Mouse (Mus musculus): ENCODE data around the gene Rbfox1. TPM values are rescaled to one million over a fixed set of nuclear protein-coding genes. Genes with fewer than 3 reads are reported as not detected.

Gene Rbfox1
- polyA plus RNA-seq, 1 experiment from 2014 or later = 7.5 TPM

- no peaks in the 10 kb centered on the region for H3K9me3 ChIP-seq (ENCODE audit: control insufficient read depth, low read length)
- H3K4me1 ChIP-seq (ENCODE audit: control insufficient read depth, insufficient read depth, low read length) = 0 out of 2 replicates have a peak, but pooled peaks cover 3% of the 10 kb centered on the region
- no peak for ATAC-seq (ENCODE audit: low FRiP score, low TSS enrichment)
- WGBS = 64% methylated on average over 2 of the region's 2 CpGs
- no peaks in the 10 kb centered on the region for H3K27me3 ChIP-seq (ENCODE audit: control insufficient read depth, insufficient read depth, low read length)
- no peak overlapping the region for H3K4me2 ChIP-seq (replicated peaks; ENCODE audit: low read depth, low read length)
- H3K9ac ChIP-seq (ENCODE audit: low read depth, low read length) = no peak overlapping the region
- H3K36me3 ChIP-seq (ENCODE audit: control insufficient read depth, insufficient read depth, low read length) = no peaks in the 10 kb centered on the region
- no peak overlapping the region for H3K4me3 ChIP-seq (ENCODE audit: low read length)
- H3K27ac ChIP-seq (ENCODE audit: low read depth, low read length) = no peak overlapping the region
Measured at GRCm38 (mm10) chr16:6900006-6900405, 1014.9 kb downstream of the Rbfox1 start.

DNA sequence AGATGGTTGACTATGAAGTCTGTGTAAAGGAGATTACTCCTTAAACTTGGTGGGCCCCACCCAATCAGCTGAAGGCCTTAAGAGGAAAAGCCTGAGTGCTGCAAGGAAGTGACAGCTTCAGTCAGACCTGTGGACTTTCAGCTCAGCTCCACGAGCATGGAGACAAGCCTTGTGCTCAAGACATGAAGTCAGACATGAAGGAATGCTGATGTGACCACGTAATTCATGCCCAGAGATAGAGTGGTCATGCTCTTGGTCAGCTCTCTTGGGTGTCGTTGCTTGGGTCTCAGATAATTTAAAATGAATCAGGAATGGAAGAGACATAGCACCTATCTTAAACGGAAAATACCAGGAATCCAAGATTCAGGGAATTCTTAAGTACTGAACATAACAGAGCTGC lies 1019.8 kb downstream of the Rbfox1 start:
- ATAC-seq (ENCODE audit: low FRiP score, low TSS enrichment) = no peak
- Histone ChIP-seq H3K4me3 (ENCODE audit: low read length) (no peak overlapping the region), H3K4me1 (ENCODE audit: control insufficient read depth, insufficient read depth, low read length) (no peaks in the 10 kb centered on the region), H3K27ac (ENCODE audit: low read depth, low read length) (no peak overlapping the region), H3K4me2 (replicated peaks; ENCODE audit: low read depth, low read length) (no peak overlapping the region), H3K9ac (ENCODE audit: low read depth, low read length) (no peak overlapping the region), H3K36me3 (ENCODE audit: control insufficient read depth, insufficient read depth, low read length) (no peaks in the 10 kb centered on the region), H3K9me3 (ENCODE audit: control insufficient read depth, low read length) (no peaks in the 10 kb centered on the region), H3K27me3 (ENCODE audit: control insufficient read depth, insufficient read depth, low read length) (no peaks in the 10 kb centered on the region)
- WGBS = 73% methylated on average over 4 of the region's 4 CpGs

DNA sequence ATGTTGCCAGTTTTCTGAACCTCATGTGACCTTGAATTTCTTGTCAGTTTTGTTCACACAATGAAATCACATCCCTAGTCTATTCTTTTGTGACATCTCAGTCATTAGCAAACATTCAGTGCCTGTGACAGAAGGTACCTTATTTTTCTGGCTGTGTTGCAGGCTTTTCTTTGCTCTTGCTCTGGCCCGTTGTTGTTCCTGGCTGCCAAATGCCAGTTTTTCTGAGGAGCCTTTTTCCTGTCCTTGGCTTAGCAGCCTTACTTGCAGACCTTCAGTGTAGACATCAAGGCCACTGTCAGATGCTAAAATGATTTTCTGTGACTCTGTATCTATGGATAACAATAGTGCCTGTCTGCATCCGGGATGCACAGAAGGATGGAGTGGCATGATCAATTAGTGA lies 1020.8 kb downstream of the Rbfox1 start:
- H3K27ac ChIP-seq (ENCODE audit: low read depth, low read length) = no peak overlapping the region
- no peak overlapping the region for H3K4me3 ChIP-seq (ENCODE audit: low read length)
- no peak overlapping the region for H3K4me2 ChIP-seq (replicated peaks; ENCODE audit: low read depth, low read length)
- H3K36me3 ChIP-seq (ENCODE audit: control insufficient read depth, insufficient read depth, low read length) = no peaks in the 10 kb centered on the region
- WGBS = 95% methylated on average over 2 of the region's 2 CpGs
- no peaks in the 10 kb centered on the region for H3K9me3 ChIP-seq (ENCODE audit: control insufficient read depth, low read length)
- no peaks in the 10 kb centered on the region for H3K27me3 ChIP-seq (ENCODE audit: control insufficient read depth, insufficient read depth, low read length)
- H3K4me1 ChIP-seq (ENCODE audit: control insufficient read depth, insufficient read depth, low read length) = no peaks in the 10 kb centered on the region
- no peak for ATAC-seq (ENCODE audit: low FRiP score, low TSS enrichment)
- H3K9ac ChIP-seq (ENCODE audit: low read depth, low read length) = no peak overlapping the region

DNA sequence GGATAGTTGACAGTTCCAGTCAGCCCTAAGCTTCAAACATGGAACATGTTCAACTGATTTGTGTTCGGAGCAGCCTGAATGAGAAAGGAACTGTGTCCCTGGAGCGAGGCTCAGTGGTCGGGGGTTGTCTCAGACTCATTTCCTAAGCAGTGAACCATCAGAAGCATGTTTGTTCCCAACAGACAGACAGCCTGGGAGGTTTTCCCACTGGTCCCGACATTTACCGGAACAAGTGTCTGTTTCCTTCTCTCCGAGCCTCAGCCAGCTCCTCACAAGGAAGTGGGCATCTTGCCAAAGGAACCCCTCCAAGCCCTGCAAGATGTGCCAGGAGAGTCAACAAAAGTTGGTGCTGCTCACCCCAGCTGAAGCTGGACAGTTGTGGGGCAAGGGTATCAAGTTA lies 1022.4 kb downstream of the Rbfox1 start:
- no peaks in the 10 kb centered on the region for H3K36me3 ChIP-seq (ENCODE audit: control insufficient read depth, insufficient read depth, low read length)
- H3K4me2 ChIP-seq (replicated peaks; ENCODE audit: low read depth, low read length) = no peak overlapping the region
- 56% methylated on average over 6 of the region's 6 CpGs for WGBS
- no peak overlapping the region for H3K4me3 ChIP-seq (ENCODE audit: low read length)
- no peaks in the 10 kb centered on the region for H3K9me3 ChIP-seq (ENCODE audit: control insufficient read depth, low read length)
- no peaks in the 10 kb centered on the region for H3K27me3 ChIP-seq (ENCODE audit: control insufficient read depth, insufficient read depth, low read length)
- no peak for ATAC-seq (ENCODE audit: low FRiP score, low TSS enrichment)
- H3K27ac ChIP-seq (ENCODE audit: low read depth, low read length) = no peak overlapping the region
- H3K9ac ChIP-seq (ENCODE audit: low read depth, low read length) = no peak overlapping the region
- H3K4me1 ChIP-seq (ENCODE audit: control insufficient read depth, insufficient read depth, low read length) = no peaks in the 10 kb centered on the region

- whole genome bisulfite sequencing = 79% methylated on average over 4 of the region's 4 CpGs
- ATAC-seq (ENCODE audit: low FRiP score, low TSS enrichment) = no peak
- Histone ChIP-seq H3K9ac (ENCODE audit: low read depth, low read length) (no peak overlapping the region), H3K4me3 (ENCODE audit: low read length) (no peak overlapping the region), H3K36me3 (ENCODE audit: control insufficient read depth, insufficient read depth, low read length) (no peaks in the 10 kb centered on the region), H3K4me2 (replicated peaks; ENCODE audit: low read depth, low read length) (no peak overlapping the region), H3K27me3 (ENCODE audit: control insufficient read depth, insufficient read depth, low read length) (no peaks in the 10 kb centered on the region), H3K27ac (ENCODE audit: low read depth, low read length) (no peak overlapping the region), H3K9me3 (ENCODE audit: control insufficient read depth, low read length) (no peaks in the 10 kb centered on the region), H3K4me1 (ENCODE audit: control insufficient read depth, insufficient read depth, low read length) (no peaks in the 10 kb centered on the region)
Measured at GRCm38 (mm10) chr16:6914531-6914930, 1029.4 kb downstream of the Rbfox1 start.

- H3K27me3 ChIP-seq (ENCODE audit: control insufficient read depth, insufficient read depth, low read length) = no peaks in the 10 kb centered on the region
- H3K27ac ChIP-seq (ENCODE audit: low read depth, low read length) = no peak overlapping the region
- H3K9ac ChIP-seq (ENCODE audit: low read depth, low read length) = no peak overlapping the region
- no peak overlapping the region for H3K4me2 ChIP-seq (replicated peaks; ENCODE audit: low read depth, low read length)
- ATAC-seq (ENCODE audit: low FRiP score, low TSS enrichment) = no peak
- no peaks in the 10 kb centered on the region for H3K9me3 ChIP-seq (ENCODE audit: control insufficient read depth, low read length)
- no peaks in the 10 kb centered on the region for H3K4me1 ChIP-seq (ENCODE audit: control insufficient read depth, insufficient read depth, low read length)
- no peaks in the 10 kb centered on the region for H3K36me3 ChIP-seq (ENCODE audit: control insufficient read depth, insufficient read depth, low read length)
- WGBS = 34% methylated on average over 3 of the region's 3 CpGs
- H3K4me3 ChIP-seq (ENCODE audit: low read length) = no peak overlapping the region
Measured at GRCm38 (mm10) chr16:6918641-6919040, 1033.5 kb downstream of the Rbfox1 start.

- no peaks in the 10 kb centered on the region for H3K36me3 ChIP-seq (ENCODE audit: control insufficient read depth, insufficient read depth, low read length)
- no peak overlapping the region for H3K4me2 ChIP-seq (replicated peaks; ENCODE audit: low read depth, low read length)
- H3K27me3 ChIP-seq (ENCODE audit: control insufficient read depth, insufficient read depth, low read length) = no peaks in the 10 kb centered on the region
- H3K27ac ChIP-seq (ENCODE audit: low read depth, low read length) = no peak overlapping the region
- H3K4me1 ChIP-seq (ENCODE audit: control insufficient read depth, insufficient read depth, low read length) = no peaks in the 10 kb centered on the region
- 26% methylated on average over 5 of the region's 5 CpGs for WGBS
- no peak overlapping the region for H3K9ac ChIP-seq (ENCODE audit: low read depth, low read length)
- no peaks in the 10 kb centered on the region for H3K9me3 ChIP-seq (ENCODE audit: control insufficient read depth, low read length)
- no peak for ATAC-seq (ENCODE audit: low FRiP score, low TSS enrichment)
- H3K4me3 ChIP-seq (ENCODE audit: low read length) = no peak overlapping the region
Measured at GRCm38 (mm10) chr16:6919681-6920080, 1034.5 kb downstream of the Rbfox1 start.

- Histone ChIP-seq H3K27me3 (ENCODE audit: control insufficient read depth, insufficient read depth, low read length) (no peaks in the 10 kb centered on the region), H3K4me2 (replicated peaks; ENCODE audit: low read depth, low read length) (no peak overlapping the region), H3K4me3 (ENCODE audit: low read length) (no peak overlapping the region), H3K27ac (ENCODE audit: low read depth, low read length) (no peak overlapping the region), H3K9me3 (ENCODE audit: control insufficient read depth, low read length) (no peaks in the 10 kb centered on the region), H3K36me3 (ENCODE audit: control insufficient read depth, insufficient read depth, low read length) (no peaks in the 10 kb centered on the region), H3K4me1 (ENCODE audit: control insufficient read depth, insufficient read depth, low read length) (no peaks in the 10 kb centered on the region), H3K9ac (ENCODE audit: low read depth, low read length) (no peak overlapping the region)
- 69% methylated on average over 2 of the region's 2 CpGs for whole genome bisulfite sequencing
- no peak for ATAC-seq (ENCODE audit: low FRiP score, low TSS enrichment)
Measured at GRCm38 (mm10) chr16:6927661-6928060, 1042.5 kb downstream of the Rbfox1 start.

DNA sequence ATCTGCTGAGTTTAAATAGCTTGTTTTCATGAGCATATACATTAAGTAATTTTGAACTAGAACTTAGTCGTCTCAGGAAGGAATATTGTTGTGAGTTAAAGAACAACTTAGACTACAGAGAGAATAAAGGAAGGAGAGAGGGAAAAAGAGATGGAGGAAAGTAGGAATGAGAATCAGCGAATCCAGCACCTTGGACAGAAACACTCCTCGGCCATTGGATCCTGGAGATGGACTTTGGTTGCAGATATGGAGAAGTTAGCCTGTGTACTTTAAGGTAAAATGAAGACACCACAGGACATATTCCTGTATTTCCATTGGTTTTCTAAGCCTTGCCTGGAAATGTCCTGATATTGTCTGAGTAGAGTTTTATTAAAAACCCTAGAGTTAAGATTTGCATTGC lies 1045.6 kb downstream of the Rbfox1 start:
- H3K36me3 ChIP-seq (ENCODE audit: control insufficient read depth, insufficient read depth, low read length) = no peaks in the 10 kb centered on the region
- H3K4me2 ChIP-seq (replicated peaks; ENCODE audit: low read depth, low read length) = no peak overlapping the region
- H3K4me1 ChIP-seq (ENCODE audit: control insufficient read depth, insufficient read depth, low read length) = no peaks in the 10 kb centered on the region
- no peak overlapping the region for H3K9ac ChIP-seq (ENCODE audit: low read depth, low read length)
- H3K27ac ChIP-seq (ENCODE audit: low read depth, low read length) = no peak overlapping the region
- 54% methylated on average over 3 of the region's 3 CpGs for WGBS
- H3K27me3 ChIP-seq (ENCODE audit: control insufficient read depth, insufficient read depth, low read length) = no peaks in the 10 kb centered on the region
- no peaks in the 10 kb centered on the region for H3K9me3 ChIP-seq (ENCODE audit: control insufficient read depth, low read length)
- no peak overlapping the region for H3K4me3 ChIP-seq (ENCODE audit: low read length)
- ATAC-seq (ENCODE audit: low FRiP score, low TSS enrichment) = no peak

DNA sequence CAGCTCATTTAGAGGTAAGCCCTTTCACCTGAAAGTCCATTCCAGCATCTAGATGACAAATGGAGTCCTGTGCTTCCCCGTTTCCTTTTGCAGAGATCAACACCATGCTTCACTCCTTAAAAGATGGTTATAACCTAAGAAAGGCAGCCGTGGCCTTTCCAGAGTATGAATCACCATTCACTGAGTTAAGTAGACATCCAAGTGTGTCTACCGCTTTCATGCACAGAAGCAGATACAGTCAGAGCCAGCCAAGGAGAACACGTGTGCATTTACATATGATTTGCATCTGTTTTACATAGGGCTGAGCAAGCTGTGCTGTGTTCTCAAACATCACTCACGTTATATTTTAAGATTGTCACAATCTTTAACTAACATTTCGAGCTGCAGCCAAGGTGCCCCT lies 1061.0 kb downstream of the Rbfox1 start:
- Histone ChIP-seq H3K9ac (ENCODE audit: low read depth, low read length) (no peak overlapping the region), H3K4me3 (ENCODE audit: low read length) (no peak overlapping the region), H3K36me3 (ENCODE audit: control insufficient read depth, insufficient read depth, low read length) (no peaks in the 10 kb centered on the region), H3K27ac (ENCODE audit: low read depth, low read length) (no peak overlapping the region), H3K9me3 (ENCODE audit: control insufficient read depth, low read length) (no peaks in the 10 kb centered on the region), H3K27me3 (ENCODE audit: control insufficient read depth, insufficient read depth, low read length) (no peaks in the 10 kb centered on the region), H3K4me2 (replicated peaks; ENCODE audit: low read depth, low read length) (no peak overlapping the region), H3K4me1 (ENCODE audit: control insufficient read depth, insufficient read depth, low read length) (no peaks in the 10 kb centered on the region)
- WGBS = 85% methylated on average over 6 of the region's 6 CpGs
- no peak for ATAC-seq (ENCODE audit: low FRiP score, low TSS enrichment)

Data from kidney, embryonic 14.5 days (tissue).